Mouse (Mus musculus): Measurements from ENCODE around the gene Hist1h2bf. TPM values are rescaled to one million over a fixed set of nuclear protein-coding genes. Genes with fewer than 3 reads are reported as not detected.
"Not testable (repeated sequence)": the region's sequence is repeated elsewhere in the genome, so short reads cannot be mapped to it uniquely, and the experiment has no call there.

Hist1h2bf gene
- polyA plus RNA-seq, 1 experiment from 2014 or later: 6.0 TPM

GRCm38 (mm10) chr13:23550761-23551145 is 23.2 kb downstream of the Hist1h2bf start:
- Histone ChIP-seq H3K9me3 (replicated peaks) (no peaks in the 10 kb centered on the region), H3K27me3 (no peaks in the 10 kb centered on the region), H3K4me2 (peak overlapping the region; percentile 65), H3K4me1 (peaks cover 20% of the 10 kb centered on the region), H3K4me3 (replicated peaks) (peak overlapping the region; percentile 51), H3K36me3 (no peaks in the 10 kb centered on the region), H3K9ac (peak overlapping the region; percentile 49), H3K27ac (peak overlapping the region; percentile 94)
- no peak for ATAC-seq (replicated peaks; ENCODE audit: low FRiP score)
- WGBS: under 1% methylated on average over 3 of the region's 3 CpGs

- ATAC-seq (replicated peaks; ENCODE audit: low FRiP score): no peak
- no peaks in the 10 kb centered on the region for H3K36me3 ChIP-seq
Observed at GRCm38 (mm10) chr13:23546694-23547093, 27.3 kb downstream of the Hist1h2bf start.

GRCm38 (mm10) chr13:23544787-23545120 is 29.2 kb downstream of the Hist1h2bf start:
- WGBS: under 1% methylated on average over 13 of the region's 14 CpGs
- H3K36me3 ChIP-seq; ATAC-seq (replicated peaks; ENCODE audit: low FRiP score); H3K27me3 ChIP-seq; H3K9me3 ChIP-seq (replicated peaks): not testable (repeated sequence)
- peak overlapping the region; percentile 50 for H3K4me3 ChIP-seq (replicated peaks)
- H3K4me2 ChIP-seq: peak overlapping the region; percentile 74
- 0 out of 2 replicates have a peak, but pooled peaks cover 13% of the 10 kb centered on the region for H3K4me1 ChIP-seq
- H3K9ac ChIP-seq: peak overlapping the region; percentile 45
- peak overlapping the region; percentile 97 for H3K27ac ChIP-seq

More at GRCm38 (mm10) chr13:23546694-23547093, 27.3 kb downstream of the Hist1h2bf start:
- Histone ChIP-seq H3K9me3 (replicated peaks) (no peaks in the 10 kb centered on the region), H3K27ac (peak overlapping the region; percentile 54), H3K27me3 (no peaks in the 10 kb centered on the region), H3K4me2 (no peak overlapping the region), H3K4me3 (replicated peaks) (no peak overlapping the region), H3K4me1 (peaks cover 14% of the 10 kb centered on the region), H3K9ac (no peak overlapping the region)
- 64% methylated on average over 5 of the region's 5 CpGs for WGBS

GRCm38 (mm10) chr13:23543965-23544786 is 29.8 kb downstream of the Hist1h2bf start, which contains the start of gene Hist1h3f:
TSS of gene Hist1h3f (plus strand) at chr13:23544052.
- 0 out of 2 replicates have a peak, but pooled peaks cover 13% of the 10 kb centered on the region for H3K4me1 ChIP-seq
- peak; percentile 93 for ATAC-seq (replicated peaks; ENCODE audit: low FRiP score)
- H3K36me3 ChIP-seq: no peaks in the 10 kb centered on the region
- no peaks in the 10 kb centered on the region for H3K27me3 ChIP-seq
- H3K9ac ChIP-seq: peak within 1 kb of the TSS; percentile 57
- H3K4me3 ChIP-seq (replicated peaks): peak within 1 kb of the TSS; percentile 52
- under 1% methylated on average over 26 of the region's 45 CpGs for WGBS
- no peaks in the 10 kb centered on the region for H3K9me3 ChIP-seq (replicated peaks)
- H3K4me2 ChIP-seq: peak within 1 kb of the TSS; percentile 74
- H3K27ac ChIP-seq: peak within 1 kb of the TSS; percentile 97

GRCm38 (mm10) chr13:23542999-23543607 is 30.9 kb downstream of the Hist1h2bf start, which contains the start of gene Hist1h2bh:
TSS of gene Hist1h2bh (minus strand) at chr13:23543392.
- H3K36me3 ChIP-seq; H3K9me3 ChIP-seq (replicated peaks); H3K27me3 ChIP-seq: not testable (repeated sequence)
- peak within 1 kb of the TSS; percentile 74 for H3K4me2 ChIP-seq
- peak within 1 kb of the TSS; percentile 57 for H3K9ac ChIP-seq
- H3K4me1 ChIP-seq: peaks cover 16% of the 10 kb centered on the region; the same call in 1 of the 2 replicates
- under 1% methylated on average over 28 of the region's 42 CpGs for WGBS
- H3K27ac ChIP-seq: peak within 1 kb of the TSS; percentile 97
- peak within 1 kb of the TSS; percentile 52 for H3K4me3 ChIP-seq (replicated peaks)
- ATAC-seq (replicated peaks; ENCODE audit: low FRiP score): peak; percentile 95

GRCm38 (mm10) chr13:23542225-23542980 is 31.6 kb downstream of the Hist1h2bf start:
- not testable (repeated sequence) for H3K9me3 ChIP-seq (replicated peaks); ATAC-seq (replicated peaks; ENCODE audit: low FRiP score); H3K27me3 ChIP-seq; H3K36me3 ChIP-seq
- Histone ChIP-seq H3K4me1 (peaks cover 20% of the 10 kb centered on the region; the same call in 1 of the 2 replicates), H3K27ac (peak overlapping the region; percentile 96), H3K4me2 (peak overlapping the region; percentile 74), H3K4me3 (replicated peaks) (peak overlapping the region; percentile 52), H3K9ac (peak overlapping the region; percentile 57)
- WGBS: 5% methylated on average over 3 of the region's 3 CpGs

- Histone ChIP-seq H3K4me1 (peaks cover 28% of the 10 kb centered on the region), H3K9me3 (replicated peaks) (no peaks in the 10 kb centered on the region), H3K27ac (no peak overlapping the region), H3K36me3 (no peaks in the 10 kb centered on the region), H3K27me3 (no peaks in the 10 kb centered on the region), H3K4me3 (replicated peaks) (no peak overlapping the region), H3K4me2 (no peak overlapping the region), H3K9ac (no peak overlapping the region)
- WGBS: 87% methylated on average over 3 of the region's 3 CpGs
- ATAC-seq (replicated peaks; ENCODE audit: low FRiP score): no peak
Observed at GRCm38 (mm10) chr13:23541497-23541896, 32.5 kb downstream of the Hist1h2bf start.

- ATAC-seq (replicated peaks; ENCODE audit: low FRiP score); H3K9me3 ChIP-seq (replicated peaks); H3K36me3 ChIP-seq; H3K4me3 ChIP-seq (replicated peaks); H3K27ac ChIP-seq; H3K27me3 ChIP-seq; H3K9ac ChIP-seq; H3K4me2 ChIP-seq: not testable (repeated sequence)
- peaks cover 35% of the 10 kb centered on the region for H3K4me1 ChIP-seq
- 85% methylated on average over 1 of the region's 1 CpGs for WGBS
Observed at GRCm38 (mm10) chr13:23539821-23540220, 34.2 kb downstream of the Hist1h2bf start.

- no peaks in the 10 kb centered on the region for H3K9me3 ChIP-seq (replicated peaks)
- no peak overlapping the region for H3K4me3 ChIP-seq (replicated peaks)
- 74% methylated on average over 5 of the region's 5 CpGs for WGBS
- peaks cover 41% of the 10 kb centered on the region for H3K4me1 ChIP-seq
- no peaks in the 10 kb centered on the region for H3K36me3 ChIP-seq
- H3K27me3 ChIP-seq: no peaks in the 10 kb centered on the region
- no peak overlapping the region for H3K9ac ChIP-seq
- H3K4me2 ChIP-seq: 0 out of 2 replicates have a peak overlapping the region, but pooled peaks have one; percentile 2
- 0 out of 2 replicates have a peak overlapping the region, but pooled peaks have one; percentile 18 for H3K27ac ChIP-seq
- ATAC-seq (replicated peaks; ENCODE audit: low FRiP score): no peak
Observed at GRCm38 (mm10) chr13:23538249-23538648, 35.7 kb downstream of the Hist1h2bf start.

GRCm38 (mm10) chr13:23537006-23537710 is 36.8 kb downstream of the Hist1h2bf start:
- Histone ChIP-seq H3K4me2 (peak overlapping the region; percentile 58), H3K9me3 (replicated peaks) (no peaks in the 10 kb centered on the region), H3K27me3 (no peaks in the 10 kb centered on the region), H3K9ac (no peak overlapping the region), H3K36me3 (no peaks in the 10 kb centered on the region), H3K27ac (0 out of 2 replicates have a peak overlapping the region, but pooled peaks have one; percentile 13), H3K4me1 (peaks cover 45% of the 10 kb centered on the region), H3K4me3 (replicated peaks) (peak overlapping the region; percentile 56)
- no peak for ATAC-seq (replicated peaks; ENCODE audit: low FRiP score)
- 73% methylated on average over 3 of the region's 3 CpGs for WGBS

Measured in kidney, embryonic 15.5 days (tissue).